Mouse (Mus musculus): ENCODE results near the gene Urb2.
"Not testable (repeated sequence)": the region's sequence is repeated elsewhere in the genome, so short reads cannot be mapped to it uniquely, and the experiment has no call there.

Urb2 gene

DNA sequence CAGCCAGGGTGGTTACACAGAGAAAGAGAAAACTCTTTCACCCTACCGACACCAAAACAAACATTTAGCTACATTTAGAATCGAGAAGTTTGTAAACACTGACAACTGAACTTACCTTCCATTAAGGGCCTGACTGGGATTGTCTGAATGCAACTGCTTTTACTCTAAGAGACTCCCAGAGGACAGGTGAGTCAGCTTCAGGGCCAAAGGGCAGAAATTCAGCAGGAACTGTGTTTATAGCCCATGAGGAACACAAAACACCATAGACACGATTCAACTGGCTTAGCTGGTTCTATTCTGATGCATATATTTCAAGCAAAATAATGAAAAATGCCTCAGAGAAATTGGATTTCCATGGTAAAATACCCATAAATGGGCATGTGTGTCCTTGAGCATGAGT, 6.6 kb upstream of the Urb2 start:
- DNase-seq (ENCODE audit: low spot score), result no peak

DNA sequence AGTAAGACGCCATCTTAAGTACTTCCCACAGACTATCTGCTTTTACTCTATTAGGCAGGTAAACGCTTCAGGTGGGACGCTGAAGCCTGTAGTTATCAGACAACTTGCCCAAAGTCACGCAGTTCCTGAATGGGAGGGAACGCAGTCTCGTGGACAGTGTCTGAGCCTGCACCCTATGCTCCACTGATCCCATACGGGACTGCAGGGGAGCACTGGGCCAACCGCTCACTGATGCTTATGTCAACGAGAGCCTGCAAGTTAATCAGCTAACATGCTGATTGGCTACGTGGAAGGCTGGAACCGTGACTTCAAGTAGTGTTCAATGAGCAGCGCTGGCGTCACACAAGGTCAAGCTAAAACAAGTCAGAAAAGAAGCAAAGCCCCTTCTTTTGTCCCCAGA, 1.5 kb upstream of the Urb2 start:
- DNase-seq (ENCODE audit: low spot score), result peak; percentile 11

DNA sequence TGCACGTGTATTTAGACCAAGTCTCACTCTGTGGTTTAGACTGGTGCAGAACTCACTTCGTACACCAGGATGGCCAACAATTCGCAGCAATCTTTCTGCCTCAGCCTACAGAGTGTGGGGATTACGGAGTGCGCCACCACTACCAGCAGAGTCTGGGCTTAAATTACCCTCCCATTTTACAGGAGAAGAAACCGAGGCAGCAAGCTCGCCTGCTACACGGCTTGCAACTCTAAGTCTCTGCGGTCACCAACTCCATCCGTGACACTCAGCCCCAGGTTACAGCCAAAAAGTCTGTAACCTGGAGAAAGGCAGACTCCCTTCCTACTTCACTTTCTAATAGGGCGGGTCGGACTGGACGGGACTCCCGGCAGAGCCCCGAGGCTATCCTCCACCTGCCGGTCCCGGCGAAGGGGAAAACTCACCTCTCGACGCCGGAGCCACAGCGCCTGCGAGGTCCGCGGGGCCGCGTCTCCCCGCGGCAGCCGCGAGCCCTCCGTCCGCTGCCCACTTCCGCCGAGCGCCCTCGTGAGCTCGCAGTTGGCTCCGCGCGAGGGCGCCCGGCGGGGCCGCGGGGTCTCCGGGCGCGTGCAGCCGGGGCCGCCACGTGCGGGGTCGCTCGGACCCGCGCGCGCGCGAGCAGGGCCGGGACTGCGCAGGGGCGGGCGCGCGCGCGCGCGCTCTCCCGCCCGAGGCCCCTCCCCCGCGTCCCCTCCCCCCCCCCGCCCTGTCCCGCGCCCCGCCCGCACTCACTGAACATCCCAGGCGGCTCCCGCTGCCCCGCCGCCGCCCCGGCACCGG, 670 bp upstream of the Urb2 start:
- DNase-seq (ENCODE audit: low spot score), result peak; percentile 50

DNA sequence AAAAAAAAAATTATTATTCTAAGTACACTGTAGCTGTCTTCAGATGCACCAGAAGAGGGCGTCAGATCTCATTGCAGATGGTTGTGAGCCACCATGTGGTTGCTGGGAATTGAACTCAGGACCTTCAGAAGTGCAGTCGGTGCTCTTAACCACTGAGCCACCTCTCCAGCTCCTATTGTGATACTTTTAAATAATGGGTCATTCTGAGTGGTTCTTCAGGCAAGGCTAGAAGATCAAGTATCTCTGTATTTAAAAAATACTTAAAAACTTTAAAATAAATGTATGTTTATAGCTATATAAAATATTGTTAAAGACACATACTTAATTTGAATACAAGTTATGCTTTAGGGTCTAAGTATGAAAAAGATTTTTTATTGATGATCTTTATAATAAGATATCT, 5.0 kb downstream of the Urb2 start:
- DNase-seq (ENCODE audit: low spot score), result not testable (repeated sequence)

DNA sequence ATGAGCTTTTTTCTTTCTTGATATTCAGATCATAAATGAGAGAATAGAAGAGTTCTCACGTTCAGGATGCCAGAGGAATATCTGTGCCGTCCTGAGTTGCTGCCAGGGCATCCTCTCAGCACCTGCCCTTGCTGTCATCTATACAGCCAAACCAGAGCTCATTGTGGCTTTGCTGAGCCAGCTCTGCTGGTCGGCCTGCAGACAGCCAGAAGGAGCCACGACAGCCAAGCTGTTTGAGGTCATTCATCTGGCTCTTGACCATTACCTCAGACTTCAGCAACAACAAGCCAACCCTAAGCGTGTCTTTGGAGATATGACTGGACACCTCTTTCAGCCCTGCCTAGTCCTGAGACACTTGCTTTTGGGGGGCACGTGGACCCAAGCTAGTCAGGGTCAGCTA, 6.5 kb downstream of the Urb2 start:
- DNase-seq (ENCODE audit: low spot score), result no peak

DNA sequence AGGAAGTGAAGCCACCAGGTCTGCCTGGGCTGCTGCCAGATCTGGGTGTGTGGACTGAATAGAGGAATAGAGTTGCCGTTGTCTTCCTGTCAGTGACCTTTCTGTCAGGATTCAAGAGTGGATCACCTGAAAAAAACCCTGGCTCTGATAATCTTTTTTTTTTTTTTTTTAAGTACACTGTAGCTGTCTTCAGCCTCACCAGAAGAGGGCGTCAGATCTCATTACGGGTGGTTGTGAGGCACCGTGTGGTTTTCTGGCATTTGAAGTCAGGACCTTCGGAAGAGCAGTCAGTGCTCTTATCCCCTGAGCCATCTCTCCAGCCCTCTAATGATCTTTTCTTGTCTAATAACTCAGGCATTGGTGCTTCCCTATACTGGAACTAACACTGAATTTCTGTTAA, 12.1 kb downstream of the Urb2 start:
- DNase-seq (ENCODE audit: low spot score), result no peak

DNA sequence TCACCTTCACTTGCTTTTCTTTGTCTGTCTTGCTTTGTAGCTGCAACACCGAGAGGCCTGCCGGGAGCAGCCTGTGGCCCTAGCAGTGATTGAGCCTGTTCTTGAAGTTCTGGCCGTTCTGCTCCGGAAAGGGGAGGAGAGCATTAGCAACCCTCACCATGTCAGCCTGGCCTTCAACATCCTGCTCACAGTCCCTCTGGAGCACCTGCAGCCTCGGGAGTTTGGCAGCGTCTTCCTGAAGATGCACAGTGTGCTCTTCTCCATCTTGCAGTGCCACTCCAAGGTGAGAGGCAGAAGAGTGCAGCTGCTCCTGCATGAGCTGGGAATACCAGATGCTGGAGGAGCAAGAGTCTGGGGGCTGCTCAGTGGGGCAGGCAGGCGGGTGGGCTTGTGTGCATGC, 16.8 kb downstream of the Urb2 start:
- no peak for DNase-seq (ENCODE audit: low spot score)

DNA sequence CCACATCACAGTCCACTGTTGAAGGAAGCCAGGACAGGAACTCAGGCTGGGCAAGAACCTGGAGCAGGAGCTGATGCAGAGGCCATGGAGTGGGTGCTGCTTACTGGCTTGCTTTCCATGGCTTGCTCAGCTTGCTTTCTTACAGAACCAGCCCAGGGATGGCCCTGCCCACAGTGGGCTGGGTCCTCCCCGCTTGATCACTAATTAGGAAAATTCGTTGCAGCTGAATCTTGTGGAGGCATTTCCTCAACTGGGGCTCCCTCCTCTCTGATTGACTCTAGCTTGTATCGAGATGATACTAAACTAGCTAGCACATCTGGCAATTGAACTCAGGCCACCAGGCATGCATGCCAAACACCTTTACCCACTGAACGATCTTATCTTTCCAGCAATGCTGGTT, 18.0 kb downstream of the Urb2 start:
- DNase-seq (ENCODE audit: low spot score), result no peak

DNA sequence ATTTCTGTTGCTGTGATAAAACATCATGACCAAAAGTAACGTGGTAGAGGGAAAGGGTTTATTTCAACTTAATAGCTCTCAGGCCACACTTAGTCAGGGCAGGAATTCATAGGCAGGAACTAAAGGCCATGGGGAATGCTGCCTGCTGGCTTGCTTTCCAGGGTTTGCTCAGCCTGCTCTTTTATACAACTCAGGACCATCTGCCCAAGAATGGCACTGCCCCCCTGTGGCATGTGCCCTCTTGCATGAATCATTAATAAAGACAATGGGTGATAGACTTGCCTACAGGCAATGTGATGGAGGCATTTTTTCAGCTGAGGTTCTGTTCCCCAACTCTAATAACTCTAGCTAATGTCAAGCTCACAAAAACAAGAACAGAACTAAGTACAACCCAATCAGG, 20.9 kb downstream of the Urb2 start:
- DNase-seq (ENCODE audit: low spot score), result no peak

DNA sequence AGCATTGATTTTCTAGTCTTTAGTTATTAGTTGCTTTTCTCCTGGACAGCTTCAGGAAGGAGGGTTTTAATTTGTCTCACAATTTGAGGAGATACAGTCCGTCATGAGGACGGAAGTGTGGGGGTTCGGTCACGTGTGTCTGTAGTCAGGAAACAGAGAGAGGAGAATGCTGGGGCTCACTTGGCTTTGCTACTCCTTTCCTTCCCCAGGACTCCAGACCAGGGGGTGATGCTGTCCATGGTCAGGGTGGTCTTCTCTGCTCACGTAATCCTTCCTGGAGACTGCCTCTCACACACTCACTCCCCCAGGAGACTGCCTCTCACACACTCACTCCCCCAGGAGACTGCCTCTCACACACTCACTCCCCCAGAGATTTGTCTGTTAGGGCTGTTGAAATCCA, 23.1 kb downstream of the Urb2 start:
- no peak for DNase-seq (ENCODE audit: low spot score)

DNA sequence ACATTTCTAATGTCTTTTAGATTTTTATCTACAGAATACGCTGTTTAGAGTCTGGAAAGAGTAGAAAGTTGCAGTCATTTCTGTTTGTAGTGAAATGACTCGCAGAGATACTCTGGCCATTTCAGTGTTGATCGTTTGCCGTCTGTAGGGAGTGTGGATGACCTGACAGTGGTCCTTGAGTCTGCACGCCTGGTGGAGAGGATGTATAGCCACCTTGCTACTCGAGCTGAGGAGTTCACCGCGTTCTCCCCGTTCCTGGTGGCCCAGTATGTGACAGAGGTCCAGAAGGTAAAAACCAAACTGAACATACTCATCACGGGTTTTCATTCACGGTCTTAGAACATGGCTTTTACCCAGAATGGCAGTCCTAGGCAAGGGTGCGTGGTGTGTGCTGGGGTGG, 23.6 kb downstream of the Urb2 start:
- DNase-seq (ENCODE audit: low spot score), result no peak

DNA sequence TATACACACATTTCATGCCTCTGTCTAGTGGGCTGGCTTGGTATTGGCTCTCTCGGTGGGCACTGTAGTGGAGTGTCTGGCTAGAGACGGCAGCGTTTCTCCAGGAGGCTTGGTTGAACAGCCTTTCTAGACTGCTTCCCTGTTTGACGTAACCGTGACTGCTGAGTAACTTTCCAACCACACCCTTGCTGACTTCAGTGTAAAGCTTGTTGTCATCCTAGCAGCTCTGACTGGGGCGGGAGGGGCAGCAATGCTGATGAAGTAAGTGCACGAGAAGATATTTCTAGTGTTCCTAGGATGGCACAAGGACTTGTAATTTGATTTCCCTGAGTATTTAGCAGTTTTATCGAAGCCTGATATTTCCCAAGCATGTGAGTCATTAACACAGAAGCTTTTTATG, 24.5 kb downstream of the Urb2 start:
- peak; percentile 14 for DNase-seq (ENCODE audit: low spot score)

DNA sequence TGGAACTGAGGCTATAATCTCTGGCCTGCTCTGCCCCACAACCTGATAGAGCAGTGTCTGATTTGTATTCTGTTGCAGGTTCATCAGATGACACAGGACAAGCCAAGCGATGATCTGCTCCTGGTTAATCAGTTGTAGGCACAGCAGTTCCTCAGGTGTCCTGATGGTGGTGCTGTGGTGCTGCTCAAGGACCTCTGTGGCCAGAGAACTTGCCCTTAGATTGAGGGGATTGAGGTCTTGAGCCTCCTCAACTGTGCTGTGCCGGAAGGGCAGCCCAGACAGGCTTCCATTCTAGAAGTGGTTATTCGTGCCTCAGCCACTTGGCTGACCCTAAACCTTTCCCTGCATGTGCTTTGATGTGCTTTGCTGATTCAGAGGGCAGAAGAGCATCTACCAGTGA, 30.8 kb downstream of the Urb2 start:
- DNase-seq (ENCODE audit: low spot score), result peak; percentile 68

DNA sequence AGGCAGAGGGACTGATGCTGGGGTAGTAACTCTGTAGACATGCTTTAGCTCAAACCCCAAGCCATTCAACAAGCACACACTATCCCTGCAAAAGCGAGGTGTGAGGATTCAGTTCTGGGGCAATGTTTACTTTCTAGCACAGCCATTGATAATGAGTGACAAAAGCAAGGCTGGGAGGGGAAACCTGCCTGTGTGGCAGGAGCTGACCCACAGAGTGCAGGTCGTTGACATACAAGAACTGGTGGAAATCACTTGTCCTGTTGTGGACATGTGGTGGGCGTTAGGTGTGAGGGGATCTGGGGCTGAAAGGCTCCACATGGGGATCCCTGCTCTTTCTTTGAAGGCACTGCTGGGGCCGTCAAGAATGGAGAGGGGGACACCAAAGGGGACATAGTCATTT, 31.3 kb downstream of the Urb2 start:
- no peak for DNase-seq (ENCODE audit: low spot score)

DNA sequence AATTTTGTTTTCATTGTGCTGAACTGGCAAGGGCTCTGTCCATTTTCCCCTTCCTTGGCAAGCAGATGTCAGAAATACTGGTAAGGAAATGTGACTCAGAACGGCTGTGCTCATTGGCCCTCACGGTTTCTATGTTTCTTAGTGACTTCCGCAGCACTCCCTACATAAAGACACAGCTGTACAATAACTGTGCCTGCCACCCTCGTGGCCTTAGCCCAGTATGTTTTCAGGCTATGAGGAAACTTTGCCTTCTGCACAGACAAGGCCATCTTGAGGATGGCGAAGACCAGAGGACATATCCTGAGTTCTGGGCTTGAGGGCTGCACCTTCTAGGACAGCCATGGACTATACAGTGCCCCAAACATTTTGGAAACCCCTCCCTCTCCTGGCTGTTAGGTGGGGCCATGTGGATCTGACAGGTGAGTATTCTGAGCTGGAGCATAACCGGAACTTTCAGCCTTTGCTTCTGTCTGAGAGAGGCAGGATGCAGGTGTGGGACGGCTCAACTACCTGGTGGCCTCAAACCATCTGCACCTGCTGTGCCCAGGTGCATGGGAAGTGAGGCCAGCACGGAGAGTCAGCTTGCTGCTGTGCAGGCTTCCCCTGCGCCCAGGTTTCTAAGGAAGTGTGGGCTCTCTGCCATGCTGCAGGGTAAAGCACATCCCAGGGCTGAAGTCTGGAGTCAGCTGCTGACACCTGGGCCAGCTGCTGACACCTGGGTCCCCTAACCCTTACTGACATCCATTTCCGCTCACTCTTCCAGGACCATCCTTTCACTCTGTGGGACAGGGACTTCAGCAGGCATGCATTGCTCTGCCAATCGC, 35.7 kb downstream of the Urb2 start:
- DNase-seq (ENCODE audit: low spot score), result no peak

DNA sequence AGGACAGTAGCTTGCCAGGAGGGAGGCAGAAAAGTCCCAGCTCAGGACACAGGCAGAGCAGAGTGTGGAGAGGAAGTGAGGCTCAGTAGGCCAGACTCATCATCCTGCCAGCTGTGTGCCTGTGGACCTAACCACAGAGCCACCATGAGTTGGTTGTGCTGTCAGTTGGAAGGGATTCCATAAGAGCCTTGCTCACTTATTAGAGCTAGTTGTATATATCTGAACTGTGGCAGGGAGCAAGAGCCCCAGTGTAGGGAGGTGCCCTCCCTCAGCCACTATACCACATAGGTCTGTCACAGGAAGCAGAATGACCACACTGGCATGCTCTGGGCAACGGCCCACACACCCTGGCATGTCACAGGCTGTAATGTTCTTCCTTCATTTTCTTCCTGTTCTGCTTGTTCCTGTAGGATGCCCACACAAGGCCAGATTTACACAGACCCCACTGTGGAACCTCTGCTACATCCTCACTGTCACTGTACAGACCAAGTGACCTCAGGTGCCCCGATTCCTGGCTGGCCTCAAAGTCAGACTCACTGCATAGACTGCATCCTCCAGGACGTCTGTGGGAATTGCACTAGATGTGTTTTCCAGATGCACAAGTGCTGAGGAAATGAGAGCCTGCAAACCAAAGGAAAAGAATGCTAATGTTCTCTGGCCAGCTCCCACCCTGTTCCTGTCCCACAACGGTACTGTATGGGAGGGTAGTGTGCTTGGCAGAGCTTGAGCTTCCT, 45.2 kb downstream of the Urb2 start:
- no peak for DNase-seq (ENCODE audit: low spot score)

DNA sequence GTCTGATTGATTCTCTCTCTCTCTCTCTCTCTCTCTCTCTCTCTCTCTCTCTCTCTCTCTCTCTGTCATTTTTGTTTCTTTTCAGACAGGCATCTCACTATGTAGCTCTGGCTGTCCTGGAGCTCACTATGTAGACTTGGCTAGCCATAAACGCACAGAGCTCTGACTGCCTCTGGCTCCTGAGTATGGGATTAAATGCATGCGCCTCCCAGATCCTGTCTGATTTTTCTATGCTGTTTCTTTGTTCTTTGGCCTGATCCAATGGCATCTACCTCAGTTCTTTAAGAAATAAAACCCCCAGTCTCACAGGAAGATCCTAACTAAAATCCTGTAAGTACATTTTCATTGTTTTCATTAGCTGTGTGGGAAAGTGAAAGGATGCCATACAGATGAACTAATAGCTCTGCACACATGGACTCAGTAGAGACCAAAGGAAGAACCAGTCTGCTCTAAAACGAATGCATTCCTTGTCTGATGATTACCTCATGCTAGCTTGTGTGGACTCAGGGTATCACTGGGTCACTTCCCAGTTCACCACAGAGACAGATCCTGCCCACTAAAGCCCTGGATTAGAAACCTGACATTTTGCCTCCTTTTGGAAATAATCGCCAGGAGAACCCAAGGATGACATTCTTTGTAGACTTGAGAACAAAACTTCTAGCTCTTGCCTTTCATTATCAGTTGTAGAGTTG, 45.9 kb downstream of the Urb2 start:
- DNase-seq (ENCODE audit: low spot score), result no peak

DNA sequence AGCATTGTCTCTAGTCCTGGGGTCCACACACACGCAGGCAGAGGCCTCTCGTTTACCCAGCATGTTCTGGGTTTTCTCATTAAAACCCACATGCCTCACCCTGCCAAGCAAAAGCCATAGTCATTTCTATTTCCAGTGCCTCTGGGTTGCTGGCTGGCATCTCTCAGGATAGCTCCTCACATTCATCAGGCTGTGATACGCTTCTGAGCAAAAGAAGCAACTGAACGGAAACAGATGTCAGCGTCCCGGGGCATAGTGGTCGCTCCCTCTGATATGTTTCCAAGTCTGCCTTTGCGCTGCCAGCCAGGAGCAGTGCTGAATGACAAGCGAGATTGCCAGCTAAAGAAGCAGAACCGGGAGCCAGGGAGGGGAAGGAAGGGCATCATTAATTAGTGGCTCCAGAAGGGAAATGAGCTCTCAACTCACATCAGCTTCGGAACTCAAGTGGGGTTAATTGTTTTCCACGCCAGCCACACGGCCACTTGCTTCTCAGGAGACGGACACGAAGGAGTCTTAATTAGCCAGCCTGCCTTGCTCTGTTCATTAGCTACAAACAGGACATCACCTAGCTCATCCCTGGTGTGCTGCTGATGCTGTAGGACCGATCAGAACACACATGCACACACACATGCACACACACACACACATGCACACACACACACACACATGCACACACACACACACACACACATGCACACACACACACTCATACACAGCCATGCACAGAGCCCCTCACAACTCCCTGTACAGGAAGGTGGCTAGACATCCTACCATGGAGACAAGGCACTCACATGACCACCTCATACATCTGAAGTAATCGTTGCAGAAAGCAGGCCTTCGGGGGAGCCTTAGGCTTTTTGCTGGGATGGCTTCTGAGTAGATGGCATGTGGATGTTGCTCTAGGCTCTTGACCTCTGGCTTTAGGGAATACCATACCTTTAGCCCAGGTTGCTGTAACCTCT, 49.3 kb downstream of the Urb2 start:
- no peak for DNase-seq (ENCODE audit: low spot score)

DNA sequence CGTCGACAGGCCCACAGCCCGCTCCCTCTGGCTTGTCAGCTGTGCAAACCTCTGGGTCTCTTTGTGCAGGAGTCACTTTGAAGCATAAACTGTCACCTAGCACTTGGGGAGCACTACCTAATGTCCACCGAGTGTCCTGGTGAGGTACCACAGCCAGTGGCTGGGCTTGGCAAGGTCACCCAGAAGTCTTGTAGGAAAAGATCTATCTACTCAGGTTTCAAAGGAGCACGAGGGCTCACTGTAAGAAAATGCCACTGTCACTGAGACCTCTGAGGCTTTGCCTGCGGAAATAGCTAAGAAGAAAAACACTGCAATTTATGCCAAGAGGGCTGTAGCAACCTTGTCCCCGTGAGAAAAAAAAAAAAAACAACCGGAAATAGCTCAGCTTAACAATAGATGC, 54.7 kb downstream of the Urb2 start:
- DNase-seq (ENCODE audit: low spot score), result no peak

DNA sequence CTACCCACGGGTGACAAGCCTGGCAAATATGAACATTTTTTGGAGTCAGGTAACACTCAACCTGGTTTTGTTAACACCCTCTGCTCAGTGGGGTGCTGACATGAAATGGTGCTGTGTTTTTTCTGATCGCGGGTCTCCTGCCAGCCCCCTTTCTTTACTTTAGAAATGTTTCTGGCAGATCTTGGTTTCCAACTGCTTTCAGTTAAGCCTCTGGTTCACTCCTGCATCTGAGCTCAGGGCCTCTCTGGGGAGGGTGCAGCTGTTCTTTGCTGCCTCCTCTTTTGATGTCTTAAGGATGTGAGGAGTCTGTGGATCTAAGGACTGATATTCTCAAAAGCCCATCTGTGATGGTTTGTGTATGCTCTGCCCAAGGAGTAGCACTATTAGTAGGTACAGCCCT, 55.1 kb downstream of the Urb2 start:
- no peak for DNase-seq (ENCODE audit: low spot score)

DNA sequence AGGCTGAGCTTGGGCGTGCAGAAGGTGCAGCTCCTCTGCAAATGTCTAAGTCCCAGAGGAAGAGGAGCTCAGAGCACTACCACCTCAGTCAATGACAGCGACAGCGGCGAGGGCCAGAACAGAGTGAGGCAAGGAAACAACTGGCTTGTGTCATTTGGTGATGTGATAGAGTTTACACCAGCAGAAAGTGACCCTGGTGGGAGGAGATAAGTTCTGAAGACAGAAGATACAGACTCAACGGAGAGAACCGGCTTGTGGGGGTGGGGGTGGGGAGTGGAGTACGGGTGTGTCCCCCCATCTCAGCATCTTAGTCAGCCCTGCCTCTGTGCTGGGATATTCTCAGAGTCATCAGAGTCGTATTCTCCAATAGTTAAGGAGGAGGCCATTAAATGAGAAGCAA, 56.1 kb downstream of the Urb2 start:
- no peak for DNase-seq (ENCODE audit: low spot score)

All from urinary bladder, postnatal 25 days (tissue).